Mouse (Mus musculus): ENCODE measurements around the gene Map3k11. TPM values are rescaled to one million over a fixed set of nuclear protein-coding genes. Genes with fewer than 3 reads are reported as not detected.

Map3k11 gene
- polyA plus RNA-seq, 1 experiment from 2014 or later = 29.9 TPM

DNA sequence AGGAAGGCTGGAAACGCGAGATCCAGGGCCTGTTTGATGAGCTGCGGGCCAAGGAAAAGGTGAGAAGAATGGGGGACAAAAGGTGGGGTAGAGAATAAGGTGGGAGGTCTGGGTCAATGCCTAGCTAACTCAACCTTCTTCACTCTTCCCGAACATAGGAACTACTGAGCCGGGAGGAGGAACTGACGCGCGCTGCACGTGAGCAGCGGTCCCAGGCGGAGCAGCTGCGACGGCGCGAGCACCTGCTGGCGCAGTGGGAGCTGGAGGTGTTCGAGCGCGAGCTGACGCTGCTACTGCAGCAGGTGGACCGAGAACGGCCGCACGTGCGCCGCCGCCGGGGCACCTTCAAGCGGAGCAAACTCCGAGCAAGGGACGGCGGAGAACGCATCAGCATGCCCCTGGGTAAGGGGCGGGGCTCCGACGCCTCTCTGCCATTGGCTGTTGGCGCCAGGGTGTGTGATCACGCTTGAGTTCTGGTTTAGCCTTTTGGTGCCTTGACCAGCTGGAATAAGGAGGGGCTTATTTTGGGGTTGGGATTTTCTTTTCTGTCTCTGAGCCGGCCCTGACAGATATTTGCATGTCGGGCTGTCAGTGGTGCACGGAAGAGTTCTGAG, 7.4 kb downstream of the Map3k11 start:
- Histone ChIP-seq H3K36me3 (peaks cover 94% of the 10 kb centered on the region), H3K4me1 (peaks cover 41% of the 10 kb centered on the region), H3K27me3 (ENCODE audit: low read depth, poor library complexity, severe bottlenecking) (peaks cover 20% of the 10 kb centered on the region), H3K9me3 (replicated peaks) (no peaks in the 10 kb centered on the region), H3K4me3 (peak overlapping the region; percentile 51), H3K27ac (replicated peaks) (peak overlapping the region; percentile 47; the same call in 1 of the 2 replicates)
- WGBS = 10% methylated on average over 41 of the region's 41 CpGs
- DNase-seq (ENCODE audit: low spot score) = peak; percentile 67

DNA sequence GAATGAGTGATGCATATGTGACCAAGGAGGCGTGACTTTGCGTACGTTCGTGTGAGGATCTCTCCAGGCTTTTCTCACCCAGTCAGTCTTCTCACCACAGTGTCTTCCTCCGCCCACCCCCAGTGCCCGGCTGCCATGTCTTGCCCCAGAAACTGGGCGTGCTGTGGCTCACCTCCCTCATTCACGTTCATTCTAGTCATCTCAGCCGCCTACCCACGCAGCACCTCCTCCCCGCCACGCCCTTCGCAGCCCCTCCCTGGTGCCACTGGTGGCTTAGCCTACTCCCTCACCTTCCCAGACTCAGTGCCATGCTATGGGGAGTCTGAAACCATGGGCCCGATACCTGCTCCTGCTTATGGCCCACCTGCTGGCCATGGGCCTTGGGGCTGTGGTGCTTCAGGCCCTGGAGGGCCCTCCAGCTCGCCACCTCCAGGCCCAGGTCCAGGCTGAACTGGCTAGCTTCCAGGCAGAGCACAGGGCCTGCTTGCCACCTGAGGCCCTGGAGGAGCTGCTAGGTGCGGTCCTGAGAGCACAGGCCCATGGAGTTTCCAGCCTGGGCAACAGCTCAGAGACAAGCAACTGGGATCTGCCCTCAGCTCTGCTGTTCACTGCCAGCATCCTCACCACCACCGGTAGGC, 15.7 kb downstream of the Map3k11 start, which contains the start of gene Kcnk7:
Kcnk7 (plus strand) TSS at position 205 of the 638 bp plus-strand sequence.
- Histone ChIP-seq H3K4me1 (peaks cover 11% of the 10 kb centered on the region), H3K27ac (replicated peaks) (0 out of 2 replicates have a peak within 1 kb of the TSS, but pooled peaks have one; percentile 4), H3K9me3 (replicated peaks) (no peaks in the 10 kb centered on the region), H3K27me3 (ENCODE audit: low read depth, poor library complexity, severe bottlenecking) (no peaks in the 10 kb centered on the region), H3K36me3 (peaks cover 74% of the 10 kb centered on the region), H3K4me3 (no peak within 1 kb of the TSS)
- WGBS = 73% methylated on average over 17 of the region's 17 CpGs
- no peak for DNase-seq (ENCODE audit: low spot score)

DNA sequence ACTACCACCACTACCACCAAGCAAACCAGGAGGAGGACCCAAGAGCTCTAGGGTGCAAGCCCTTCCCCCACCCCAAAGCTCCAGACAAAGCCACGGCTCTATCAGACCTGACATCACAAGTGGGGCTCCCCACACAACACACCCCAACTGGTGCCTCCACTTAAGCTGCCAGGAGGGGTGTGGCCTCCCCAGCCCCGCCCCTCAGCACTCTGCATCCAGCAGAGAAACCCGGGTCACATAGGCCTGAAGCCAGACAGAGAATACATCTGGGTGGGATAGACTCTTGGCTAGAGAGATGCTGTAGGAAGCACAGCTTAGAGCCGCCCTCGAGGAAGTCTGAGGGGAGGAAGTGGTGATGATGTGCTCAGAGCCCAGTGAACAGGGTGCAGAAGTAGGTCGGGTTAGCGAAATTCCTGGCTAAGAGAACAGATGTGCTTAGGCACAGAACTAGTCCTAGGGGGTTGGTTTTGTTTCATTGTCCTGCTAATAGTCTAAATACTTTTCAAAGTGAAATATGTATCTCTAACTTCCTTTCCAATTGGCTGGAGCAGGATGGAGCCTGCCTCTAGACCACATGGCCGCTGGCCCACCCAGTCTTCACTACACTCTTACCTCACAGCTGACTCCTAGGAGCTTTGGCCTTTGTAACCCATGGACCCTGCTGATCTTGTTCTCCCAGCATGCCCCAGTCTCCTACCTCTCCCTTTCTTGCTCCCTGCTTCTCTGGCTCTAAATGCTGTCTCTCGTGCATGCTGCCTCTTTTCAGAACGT, 16.4 kb downstream of the Map3k11 start:
- Histone ChIP-seq H3K27me3 (ENCODE audit: low read depth, poor library complexity, severe bottlenecking) (no peaks in the 10 kb centered on the region), H3K4me1 (peaks cover 11% of the 10 kb centered on the region), H3K9me3 (replicated peaks) (no peaks in the 10 kb centered on the region), H3K27ac (replicated peaks) (0 out of 2 replicates have a peak overlapping the region, but pooled peaks have one; percentile 4), H3K36me3 (peaks cover 74% of the 10 kb centered on the region), H3K4me3 (no peak overlapping the region)
- DNase-seq (ENCODE audit: low spot score) = no peak
- WGBS = 54% methylated on average over 10 of the region's 10 CpGs

DNA sequence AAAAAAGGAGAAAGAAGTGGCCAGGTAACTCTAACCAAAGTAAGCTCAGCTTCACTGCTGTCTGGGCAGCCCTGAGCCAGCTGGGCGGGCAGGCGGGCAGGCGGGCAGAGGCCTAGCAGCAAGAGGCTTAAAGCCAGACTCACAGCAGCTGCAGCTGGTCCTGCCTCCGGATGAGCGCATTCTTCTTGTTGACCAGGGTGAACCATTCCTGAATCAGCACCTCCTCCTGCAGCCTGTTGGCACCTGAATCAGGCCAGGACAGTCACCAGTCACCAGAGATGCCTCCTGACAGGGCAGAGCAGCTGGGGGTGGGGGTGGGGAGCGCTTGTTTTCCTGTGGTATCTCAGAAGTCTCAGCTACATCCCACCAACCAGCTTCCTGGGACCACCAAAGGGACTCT, 21.5 kb downstream of the Map3k11 start:
- DNase-seq (ENCODE audit: low spot score) = no peak
- WGBS = 91% methylated on average over 6 of the region's 6 CpGs
- Histone ChIP-seq H3K4me1 (peaks cover 15% of the 10 kb centered on the region), H3K36me3 (peaks cover 81% of the 10 kb centered on the region), H3K9me3 (replicated peaks) (no peaks in the 10 kb centered on the region), H3K4me3 (no peak overlapping the region), H3K27me3 (ENCODE audit: low read depth, poor library complexity, severe bottlenecking) (no peaks in the 10 kb centered on the region), H3K27ac (replicated peaks) (no peak overlapping the region)

DNA sequence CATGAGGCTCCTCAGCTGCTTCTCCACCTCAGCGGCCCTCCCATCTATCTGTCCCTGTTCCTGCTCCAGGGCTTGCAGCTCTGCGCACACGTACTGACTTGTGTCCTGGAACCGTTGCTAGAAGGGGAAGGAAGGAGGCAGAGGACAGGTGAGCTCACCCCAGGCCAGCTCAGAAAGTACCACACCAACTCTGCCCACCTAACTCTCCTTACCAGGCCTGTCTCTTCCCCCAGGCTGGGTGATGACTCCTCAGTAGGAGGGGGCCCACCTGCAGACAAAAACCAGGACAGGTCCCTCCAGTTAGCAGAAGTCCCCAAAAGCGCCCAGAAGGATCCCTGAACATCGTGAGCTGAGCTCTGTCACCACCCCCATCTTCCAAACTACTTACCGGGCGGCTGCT, 22.0 kb downstream of the Map3k11 start:
- H3K27ac ChIP-seq (replicated peaks) = no peak overlapping the region
- H3K4me1 ChIP-seq = peaks cover 16% of the 10 kb centered on the region
- H3K27me3 ChIP-seq (ENCODE audit: low read depth, poor library complexity, severe bottlenecking) = peaks cover 2% of the 10 kb centered on the region; the same call in 1 of the 2 replicates
- no peak for DNase-seq (ENCODE audit: low spot score)
- H3K36me3 ChIP-seq = peaks cover 85% of the 10 kb centered on the region
- no peaks in the 10 kb centered on the region for H3K9me3 ChIP-seq (replicated peaks)
- WGBS = 78% methylated on average over 8 of the region's 8 CpGs
- no peak overlapping the region for H3K4me3 ChIP-seq

DNA sequence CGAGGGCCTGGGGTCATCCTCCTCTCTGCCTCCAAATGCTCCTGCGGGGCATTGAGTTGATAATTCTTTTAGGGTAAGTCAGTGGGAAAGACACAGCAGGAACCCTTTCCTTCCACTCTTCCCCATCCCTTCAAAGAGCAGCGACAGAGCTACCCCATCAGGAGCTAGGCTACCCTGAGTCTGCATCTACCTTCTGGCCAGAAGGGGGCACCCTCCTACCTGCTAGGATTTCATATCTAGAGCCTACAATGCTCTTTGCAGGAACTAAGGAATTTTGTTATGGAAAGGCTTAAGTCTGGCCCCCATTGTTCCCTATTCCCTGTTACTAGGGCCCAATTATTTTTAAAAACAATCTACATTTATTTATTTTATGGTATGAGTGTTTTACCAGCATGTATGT, 22.7 kb downstream of the Map3k11 start:
- Histone ChIP-seq H3K9me3 (replicated peaks) (no peaks in the 10 kb centered on the region), H3K36me3 (peaks cover 85% of the 10 kb centered on the region), H3K27ac (replicated peaks) (no peak overlapping the region), H3K4me1 (peaks cover 23% of the 10 kb centered on the region), H3K4me3 (no peak overlapping the region), H3K27me3 (ENCODE audit: low read depth, poor library complexity, severe bottlenecking) (peaks cover 8% of the 10 kb centered on the region; the same call in 1 of the 2 replicates)
- DNase-seq (ENCODE audit: low spot score) = peak; percentile 52
- 2% methylated on average over 3 of the region's 3 CpGs for WGBS

DNA sequence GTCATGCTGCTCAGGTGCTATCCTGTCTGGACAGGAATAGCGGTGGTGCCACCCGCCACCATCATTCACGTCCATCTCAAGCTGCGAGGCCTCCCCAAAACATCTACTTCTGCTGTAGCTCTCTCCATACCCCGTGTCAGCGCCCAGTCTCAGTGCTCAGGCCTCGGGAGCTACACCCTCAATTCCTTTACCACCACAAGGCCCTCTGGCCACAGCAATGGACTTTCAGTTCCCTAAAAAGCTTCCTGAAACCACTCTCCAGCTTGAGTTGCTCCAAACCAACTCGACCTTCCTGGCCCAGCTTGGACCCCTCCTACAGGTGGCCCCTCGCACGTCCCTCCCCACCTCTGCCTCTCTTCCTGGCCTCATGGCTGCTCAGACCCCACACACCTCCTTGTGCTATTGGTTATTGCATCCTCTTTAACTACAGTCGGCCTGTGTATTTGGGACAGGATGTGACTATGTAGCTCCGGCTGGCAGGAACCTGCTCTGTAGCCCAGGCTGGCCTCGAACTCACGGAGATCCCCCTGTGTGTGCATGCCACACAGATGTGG, 23.4 kb downstream of the Map3k11 start:
- Histone ChIP-seq H3K4me3 (no peak overlapping the region), H3K27ac (replicated peaks) (no peak overlapping the region), H3K27me3 (ENCODE audit: low read depth, poor library complexity, severe bottlenecking) (peaks cover 13% of the 10 kb centered on the region), H3K4me1 (peaks cover 30% of the 10 kb centered on the region), H3K9me3 (replicated peaks) (no peaks in the 10 kb centered on the region), H3K36me3 (peaks cover 83% of the 10 kb centered on the region)
- no peak for DNase-seq (ENCODE audit: low spot score)
- WGBS = 92% methylated on average over 14 of the region's 14 CpGs

DNA sequence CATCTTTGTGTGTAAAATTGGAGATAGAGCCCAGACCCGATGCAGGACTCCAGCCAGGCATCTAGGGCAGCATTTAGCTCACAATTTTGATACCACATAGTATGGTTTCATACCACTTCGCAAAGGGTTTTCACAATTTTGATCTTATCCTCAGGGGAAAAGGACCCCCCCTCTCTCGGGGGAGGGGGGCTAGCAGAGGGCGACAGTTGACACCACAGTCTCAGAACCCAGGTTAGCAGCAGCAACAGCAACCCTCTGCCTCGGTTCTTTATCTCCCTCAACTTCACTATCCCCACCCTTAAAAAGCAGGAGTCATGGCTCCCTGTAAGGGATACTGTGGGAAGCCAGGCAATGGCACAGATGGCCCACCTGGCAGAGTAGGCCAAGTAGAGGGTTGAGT, 24.7 kb downstream of the Map3k11 start:
- Histone ChIP-seq H3K36me3 (peaks cover 84% of the 10 kb centered on the region), H3K9me3 (replicated peaks) (no peaks in the 10 kb centered on the region), H3K4me3 (no peak overlapping the region), H3K27me3 (ENCODE audit: low read depth, poor library complexity, severe bottlenecking) (peaks cover 23% of the 10 kb centered on the region), H3K27ac (replicated peaks) (no peak overlapping the region), H3K4me1 (peaks cover 37% of the 10 kb centered on the region)
- WGBS = 83% methylated on average over 5 of the region's 5 CpGs
- no peak for DNase-seq (ENCODE audit: low spot score)

DNA sequence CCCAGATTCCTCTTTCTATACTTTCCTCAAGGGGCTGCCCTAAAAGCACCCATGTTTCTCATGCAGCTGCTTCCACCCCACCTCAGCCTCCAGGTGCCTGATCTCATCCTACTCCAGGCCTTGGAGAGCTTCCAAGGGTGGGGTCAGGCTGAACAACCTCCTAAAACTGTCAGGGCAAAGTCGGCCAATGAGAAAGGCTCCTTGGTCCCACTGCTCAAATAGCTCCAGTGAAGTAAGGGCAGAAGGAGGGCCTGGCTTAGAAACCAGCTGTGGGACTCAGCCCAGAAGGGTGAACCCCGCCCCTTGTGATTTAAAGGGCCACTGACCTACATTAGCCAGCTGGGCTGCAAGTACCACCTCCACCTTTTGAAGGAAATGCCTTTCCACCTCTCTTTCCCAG, 25.2 kb downstream of the Map3k11 start:
- H3K36me3 ChIP-seq = peaks cover 84% of the 10 kb centered on the region
- H3K4me3 ChIP-seq = no peak overlapping the region; the same call in 1 of the 2 replicates
- H3K27ac ChIP-seq (replicated peaks) = no peak overlapping the region; the same call in 1 of the 2 replicates
- no peaks in the 10 kb centered on the region for H3K9me3 ChIP-seq (replicated peaks)
- H3K4me1 ChIP-seq = peaks cover 37% of the 10 kb centered on the region
- 25% methylated on average over 2 of the region's 2 CpGs for WGBS
- DNase-seq (ENCODE audit: low spot score) = no peak
- H3K27me3 ChIP-seq (ENCODE audit: low read depth, poor library complexity, severe bottlenecking) = peaks cover 23% of the 10 kb centered on the region

DNA sequence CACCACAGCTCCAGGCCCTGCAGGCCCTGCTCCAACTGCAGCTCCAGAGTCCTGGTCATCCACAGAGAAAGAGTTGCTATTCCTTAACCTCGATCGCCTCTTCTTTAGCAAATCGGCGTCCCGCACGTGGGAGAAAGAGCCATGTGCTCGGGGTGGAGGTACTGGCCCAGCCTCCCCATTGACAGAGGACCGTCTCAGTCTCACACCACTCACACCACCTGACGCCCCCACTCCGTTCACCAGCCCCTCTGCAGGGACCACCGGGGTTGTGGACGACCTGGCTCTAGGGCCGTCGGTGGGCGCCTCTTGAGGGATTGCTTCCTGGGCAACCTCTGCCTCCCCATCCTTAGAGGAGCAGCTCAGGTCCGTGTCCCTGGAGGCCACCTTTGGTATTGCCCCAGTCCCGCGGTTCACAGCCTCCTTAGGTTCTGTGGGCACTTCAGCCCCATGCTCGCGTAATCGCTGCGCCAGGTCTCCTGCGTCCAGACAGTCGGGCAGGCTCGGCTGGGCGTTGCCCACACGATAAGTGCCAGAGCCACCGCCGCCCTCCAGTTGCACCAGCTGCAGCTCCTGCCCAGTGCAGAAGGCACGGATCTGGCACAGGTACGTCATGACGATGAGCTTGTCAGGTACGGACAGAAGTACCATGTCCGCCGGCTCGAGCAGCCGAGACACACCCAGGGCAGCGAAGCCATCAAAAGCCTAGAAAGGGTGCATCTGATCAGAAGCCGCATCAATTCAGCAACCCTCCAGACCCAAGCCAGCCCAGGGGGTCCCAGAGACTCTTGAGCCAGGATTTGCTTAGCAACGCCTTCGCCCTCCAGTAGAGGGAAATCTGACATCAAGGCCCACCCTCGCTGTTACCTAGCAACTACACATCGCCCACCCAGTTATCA, 27.5 kb downstream of the Map3k11 start:
- Histone ChIP-seq H3K36me3 (peaks cover 84% of the 10 kb centered on the region), H3K9me3 (replicated peaks) (no peaks in the 10 kb centered on the region), H3K4me3 (peak overlapping the region; percentile 45), H3K4me1 (peaks cover 37% of the 10 kb centered on the region), H3K27ac (replicated peaks) (peak overlapping the region; percentile 58), H3K27me3 (ENCODE audit: low read depth, poor library complexity, severe bottlenecking) (peaks cover 23% of the 10 kb centered on the region)
- peak; percentile 60 for DNase-seq (ENCODE audit: low spot score)
- WGBS = 14% methylated on average over 43 of the region's 43 CpGs

DNA sequence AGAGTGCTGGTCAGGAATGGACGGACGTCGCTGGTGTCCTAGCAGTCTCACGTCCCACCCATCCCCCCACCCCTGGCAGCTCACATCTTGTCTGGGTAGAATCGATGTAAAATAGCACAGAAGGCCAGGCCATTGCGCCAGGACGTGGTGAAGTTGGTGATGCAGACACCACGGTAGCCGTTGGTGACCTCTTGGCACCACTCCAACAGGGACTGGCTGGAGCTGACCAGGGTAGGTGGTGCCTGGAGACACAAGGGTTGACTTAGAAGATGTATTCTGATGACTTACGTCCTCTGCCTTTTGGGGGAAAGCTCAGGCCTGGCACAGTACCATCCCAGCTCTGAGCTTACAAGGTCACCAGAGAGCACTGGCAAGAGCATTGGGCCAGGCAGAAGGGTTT, 28.4 kb downstream of the Map3k11 start:
- no peak for DNase-seq (ENCODE audit: low spot score)
- H3K4me3 ChIP-seq = peak overlapping the region; percentile 4; the same call in 1 of the 2 replicates
- H3K9me3 ChIP-seq (replicated peaks) = no peaks in the 10 kb centered on the region
- H3K27ac ChIP-seq (replicated peaks) = no peak overlapping the region
- peaks cover 37% of the 10 kb centered on the region for H3K4me1 ChIP-seq
- peaks cover 87% of the 10 kb centered on the region for H3K36me3 ChIP-seq
- WGBS = 60% methylated on average over 10 of the region's 10 CpGs
- peaks cover 23% of the 10 kb centered on the region for H3K27me3 ChIP-seq (ENCODE audit: low read depth, poor library complexity, severe bottlenecking)

DNA sequence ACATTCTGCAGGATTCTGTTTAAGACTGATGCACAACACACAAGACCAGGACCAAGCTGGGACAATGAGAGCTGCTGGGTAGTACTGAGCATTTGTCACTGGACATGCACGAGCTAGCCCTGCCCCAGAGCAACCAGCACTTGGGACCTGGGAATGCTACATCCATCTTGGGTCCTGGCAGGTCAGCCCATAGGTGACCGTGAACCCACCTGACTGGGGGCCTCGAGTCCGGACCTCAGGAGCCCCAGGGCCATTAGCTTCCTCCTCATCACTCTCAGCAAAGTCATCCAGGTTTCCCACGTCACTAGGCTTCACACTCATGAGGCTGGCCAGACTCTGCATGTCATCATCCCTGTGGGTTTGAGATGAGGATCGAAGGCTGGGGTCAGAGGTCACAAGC, 32.7 kb downstream of the Map3k11 start:
- peaks cover 19% of the 10 kb centered on the region for H3K27me3 ChIP-seq (ENCODE audit: low read depth, poor library complexity, severe bottlenecking)
- DNase-seq (ENCODE audit: low spot score) = no peak
- H3K9me3 ChIP-seq (replicated peaks) = no peaks in the 10 kb centered on the region
- peaks cover 32% of the 10 kb centered on the region for H3K4me1 ChIP-seq
- no peak overlapping the region for H3K27ac ChIP-seq (replicated peaks)
- WGBS = 89% methylated on average over 6 of the region's 6 CpGs
- H3K4me3 ChIP-seq = no peak overlapping the region
- H3K36me3 ChIP-seq = peaks cover 92% of the 10 kb centered on the region
